Mouse (Mus musculus): ENCODE data around the gene Ints4.

- TF ChIP-seq POLR2A (IDR thresholded peaks at IDR 0.05; ENCODE audit: borderline replicate concordance, low read depth, low read length): no peak
- TF ChIP-seq CTCF (IDR thresholded peaks at IDR 0.05; ENCODE audit: low read depth, low read length): no peak
Measured at GRCm38 (mm10) chr7:97549301-97549700, 68.5 kb downstream of the Ints4 start.

All from bone marrow macrophage, adult 2 months (primary cell).